Mouse (Mus musculus) lung, embryonic 16.5 days (tissue): ENCODE results near the gene Sgca. TPM values are rescaled to one million over a fixed set of nuclear protein-coding genes. Genes with fewer than 3 reads are reported as not detected.
A peak's percentile ranks its signal among the peaks of the same experiment; 100 is the strongest.

Experiments
- ATAC-seq: fragments of 200-750 bp; cut with Nextera tagmentation; 2 replicates; pipeline ENCODE4 v1.8.0; 2017; ENCODE audit warnings: low read depth, mild to moderate bottlenecking, moderate library complexity
- H3K27ac ChIP-seq: fragments of 300-500 bp; sonication (generic); 2 replicates; pipeline ENCODE4 v1.5.1; 2014; ENCODE audit warnings: mild to moderate bottlenecking, control low read depth, low read length
- H3K27me3 ChIP-seq: fragments of 300-500 bp; sonication (generic); 2 replicates; pipeline ENCODE4 v1.6.1; 2014; ENCODE audit warnings: low read depth, low read length, mixed read lengths; ENCODE audit not compliant: control insufficient read depth, insufficient read depth
- H3K36me3 ChIP-seq: fragments of 300-500 bp; sonication (generic); 2 replicates; pipeline ENCODE4 v1.6.1; 2014; ENCODE audit warnings: low read length; ENCODE audit not compliant: control insufficient read depth, insufficient read depth
- H3K4me1 ChIP-seq: fragments of 300-500 bp; sonication (generic); replicated peaks from 2 replicates; pipeline ENCODE4 v1.6.1; 2014; ENCODE audit warnings: low read length, mixed read lengths; ENCODE audit not compliant: control insufficient read depth, insufficient read depth
- H3K4me2 ChIP-seq: fragments of 300-500 bp; sonication (generic); 2 replicates; pipeline ENCODE4 v1.6.1; 2014; ENCODE audit warnings: low read depth, low read length, control low read depth
- H3K4me3 ChIP-seq: fragments of 300-500 bp; sonication (generic); 2 replicates; pipeline ENCODE4 v1.5.1; 2014; ENCODE audit warnings: mild to moderate bottlenecking, low read length, control low read depth
- H3K9ac ChIP-seq: fragments of 300-500 bp; sonication (generic); 2 replicates; pipeline ENCODE4 v1.6.1; 2014; ENCODE audit warnings: low read length, control low read depth
- H3K9me3 ChIP-seq: fragments of 300-500 bp; sonication (generic); 2 replicates; pipeline ENCODE4 v1.6.1; 2016; ENCODE audit warnings: low read length; ENCODE audit not compliant: control insufficient read depth
- whole genome bisulfite sequencing: fragments of 180-500 bp; shearing (Covaris S2); extraction: QIAGEN DNeasy Blood & Tissue Kit; methylation state at CpG from one replicate; pipeline ENCODE4 v1.1.7; 2014; 5-methylcytosine and 5-hydroxymethylcytosine counted together
- polyA plus RNA-seq: library from polyadenylated mRNA; unstranded; fragments of >200 nt; fragmentation: Nextera tagmentation; extraction: Ambion mirVana; gene quantifications from 2 replicates; pipeline ENCODE4 v1.2.1, GENCODE M21; 2015

Sgca gene
- polyA plus RNA-seq, 1 experiment from 2014 or later = 1.4 TPM

DNA sequence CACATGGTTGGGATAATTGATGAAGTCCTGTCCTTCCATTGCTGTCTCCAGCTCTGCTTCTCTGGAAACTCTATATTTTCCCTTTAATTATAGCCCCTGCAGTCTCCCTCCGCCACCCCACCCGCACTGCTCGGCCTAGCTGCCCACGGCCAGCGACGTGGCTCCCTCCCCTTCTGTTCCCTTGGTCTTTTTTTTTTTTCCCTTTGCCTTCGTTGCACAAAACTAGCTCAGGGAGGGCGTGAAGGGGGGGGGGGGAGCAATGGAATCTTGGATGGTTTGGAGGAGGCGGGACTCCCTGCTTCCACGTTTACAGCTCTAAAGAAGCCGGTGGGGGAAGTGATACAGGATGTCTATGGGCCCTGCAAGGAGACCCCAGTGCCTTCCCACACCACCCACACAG, 41.6 kb downstream of the Sgca start:
- Histone ChIP-seq H3K4me2 (peak overlapping the region; percentile 1; the same call in 1 of the 2 replicates), H3K9ac (no peak overlapping the region), H3K4me3 (no peak overlapping the region), H3K27me3 (peaks cover 4% of the 10 kb centered on the region; the same call in 1 of the 2 replicates), H3K4me1 (peaks cover 25% of the 10 kb centered on the region), H3K9me3 (no peaks in the 10 kb centered on the region), H3K36me3 (0 out of 2 replicates have a peak, but pooled peaks cover 1% of the 10 kb centered on the region), H3K27ac (peak overlapping the region; percentile 95)
- 32% methylated on average over 11 of the region's 11 CpGs for WGBS
- 0 out of 2 replicates have a peak, but pooled peaks have one; percentile 1 for ATAC-seq

DNA sequence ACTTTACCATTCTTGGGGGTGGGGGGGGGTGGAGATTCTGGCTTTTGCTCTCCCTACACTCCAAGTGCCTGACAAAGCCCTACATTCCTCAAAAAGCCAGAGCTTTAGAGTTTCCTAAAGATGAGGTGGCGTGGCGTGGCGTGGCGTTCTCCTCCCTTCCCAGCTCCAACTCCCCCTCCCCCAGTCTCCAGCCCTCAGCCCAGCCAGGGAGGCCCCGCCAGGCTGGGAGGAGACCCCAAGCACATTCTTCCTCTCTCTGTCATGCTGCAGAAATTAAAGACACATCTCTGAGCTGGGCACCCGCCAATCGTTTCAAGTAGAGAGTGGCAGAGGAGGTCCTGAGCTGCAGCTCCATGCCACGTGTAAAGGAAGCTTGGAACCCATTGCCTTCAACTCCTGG, 42.5 kb downstream of the Sgca start:
- peaks cover 4% of the 10 kb centered on the region; the same call in 1 of the 2 replicates for H3K27me3 ChIP-seq
- H3K27ac ChIP-seq = peak overlapping the region; percentile 90
- peak overlapping the region; percentile 1; the same call in 1 of the 2 replicates for H3K4me2 ChIP-seq
- H3K9me3 ChIP-seq = no peaks in the 10 kb centered on the region
- H3K9ac ChIP-seq = peak overlapping the region; percentile 35
- no peaks in the 10 kb centered on the region for H3K36me3 ChIP-seq
- WGBS = 5% methylated on average over 8 of the region's 8 CpGs
- H3K4me3 ChIP-seq = no peak overlapping the region
- peaks cover 29% of the 10 kb centered on the region for H3K4me1 ChIP-seq
- ATAC-seq = peak; percentile 8; the same call in 1 of the 2 replicates

DNA sequence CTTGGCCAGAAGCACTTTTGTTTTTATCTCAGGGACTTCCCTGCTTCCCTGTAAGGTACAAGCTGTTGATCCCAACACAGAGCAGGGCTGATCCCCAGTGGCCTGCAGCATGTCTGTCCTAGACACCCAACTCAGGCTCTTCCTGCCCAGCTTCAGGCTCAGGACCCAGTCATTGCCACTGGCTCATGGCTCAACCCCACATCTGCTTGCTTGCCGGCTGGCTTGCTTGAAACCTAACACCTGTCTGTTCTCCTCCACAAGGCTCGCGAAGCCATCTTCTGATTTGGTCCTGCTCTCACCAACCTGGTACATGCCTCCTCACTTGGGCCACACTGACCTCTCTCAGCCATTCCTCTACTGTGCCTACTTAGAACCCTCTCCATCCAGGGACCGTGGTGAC, 46.0 kb downstream of the Sgca start:
- Histone ChIP-seq H3K4me1 (peaks cover 45% of the 10 kb centered on the region), H3K36me3 (no peaks in the 10 kb centered on the region), H3K4me2 (no peak overlapping the region), H3K27ac (peak overlapping the region; percentile 96), H3K9ac (no peak overlapping the region), H3K27me3 (no peaks in the 10 kb centered on the region), H3K9me3 (no peaks in the 10 kb centered on the region), H3K4me3 (no peak overlapping the region)
- no peak for ATAC-seq
- 28% methylated on average over 4 of the region's 4 CpGs for WGBS

DNA sequence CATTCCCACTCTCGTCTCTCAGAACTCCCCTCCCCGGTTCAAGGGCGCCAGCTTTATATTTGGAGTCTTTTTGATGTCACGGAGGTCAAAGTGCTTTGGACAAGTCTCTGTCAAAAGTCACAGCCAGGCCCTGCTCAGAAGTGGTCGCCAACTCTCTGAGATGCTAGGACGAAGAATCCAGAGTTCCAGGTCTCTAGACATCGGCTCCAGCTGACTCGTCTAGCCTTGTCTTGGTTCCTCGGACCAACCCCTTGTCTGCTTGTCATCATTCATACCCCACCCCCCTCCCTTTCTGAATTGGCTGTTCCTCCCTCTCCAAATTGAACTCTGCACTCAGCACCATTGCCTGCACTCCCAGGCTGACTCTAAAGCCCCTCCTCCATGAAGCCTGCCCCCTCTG, 46.5 kb downstream of the Sgca start:
- Histone ChIP-seq H3K9me3 (no peaks in the 10 kb centered on the region), H3K4me3 (no peak overlapping the region), H3K9ac (0 out of 2 replicates have a peak overlapping the region, but pooled peaks have one; percentile 38), H3K4me1 (peaks cover 45% of the 10 kb centered on the region), H3K27ac (peak overlapping the region; percentile 96), H3K36me3 (no peaks in the 10 kb centered on the region), H3K4me2 (no peak overlapping the region), H3K27me3 (no peaks in the 10 kb centered on the region)
- no peak for ATAC-seq
- 31% methylated on average over 9 of the region's 9 CpGs for WGBS

- no peaks in the 10 kb centered on the region for H3K9me3 ChIP-seq
- H3K27me3 ChIP-seq = no peaks in the 10 kb centered on the region
- H3K27ac ChIP-seq = peak overlapping the region; percentile 96
- H3K4me1 ChIP-seq = peaks cover 41% of the 10 kb centered on the region
- WGBS = under 1% methylated on average over 13 of the region's 13 CpGs
- H3K4me2 ChIP-seq = peak overlapping the region; percentile 47
- H3K4me3 ChIP-seq = 0 out of 2 replicates have a peak overlapping the region, but pooled peaks have one; percentile 12
- H3K36me3 ChIP-seq = no peaks in the 10 kb centered on the region
- ATAC-seq = peak; percentile 94
- H3K9ac ChIP-seq = peak overlapping the region; percentile 57
Observed at GRCm38 (mm10) chr11:94928820-94929219, 47.3 kb downstream of the Sgca start.

DNA sequence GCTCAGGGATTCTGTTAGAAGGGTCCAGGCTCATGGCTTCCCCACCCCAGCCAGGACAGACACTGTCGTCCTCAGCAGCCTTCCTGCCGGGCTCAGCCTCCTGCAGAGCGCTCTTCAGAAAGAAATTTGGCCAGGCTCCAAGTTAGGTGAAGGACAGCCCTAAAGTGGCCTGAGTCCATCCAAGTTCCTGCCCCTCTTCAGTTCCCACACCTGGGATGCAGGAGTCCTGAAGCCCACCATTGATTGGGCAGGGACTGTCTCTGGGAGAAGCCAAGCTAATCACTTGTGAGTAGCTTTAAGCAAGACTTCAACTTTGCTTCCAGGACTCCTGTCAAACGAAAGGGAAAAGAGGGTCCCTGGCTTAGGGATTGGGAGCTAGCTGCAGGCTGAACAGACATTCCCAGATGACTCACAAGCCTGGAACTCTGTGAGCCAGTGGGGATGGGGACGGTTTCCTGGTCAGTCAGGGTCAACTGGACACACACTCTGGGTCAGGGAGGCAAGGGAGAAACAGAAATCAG, 48.3 kb downstream of the Sgca start:
- no peaks in the 10 kb centered on the region for H3K9me3 ChIP-seq
- no peaks in the 10 kb centered on the region for H3K27me3 ChIP-seq
- WGBS = 4% methylated on average over 5 of the region's 5 CpGs
- peak overlapping the region; percentile 8; the same call in 1 of the 2 replicates for H3K9ac ChIP-seq
- H3K4me3 ChIP-seq = no peak overlapping the region
- ATAC-seq = no peak
- H3K27ac ChIP-seq = peak overlapping the region; percentile 91
- no peaks in the 10 kb centered on the region for H3K36me3 ChIP-seq
- no peak overlapping the region for H3K4me2 ChIP-seq
- peaks cover 31% of the 10 kb centered on the region for H3K4me1 ChIP-seq

GRCm38 (mm10) chr11:94926431-94926830, 49.7 kb downstream of the Sgca start:
- Histone ChIP-seq H3K9ac (no peak overlapping the region), H3K4me2 (no peak overlapping the region), H3K27ac (peak overlapping the region; percentile 46; the same call in 1 of the 2 replicates), H3K4me3 (no peak overlapping the region), H3K4me1 (peaks cover 30% of the 10 kb centered on the region), H3K9me3 (no peaks in the 10 kb centered on the region), H3K36me3 (no peaks in the 10 kb centered on the region), H3K27me3 (no peaks in the 10 kb centered on the region)
- WGBS = 36% methylated on average over 11 of the region's 11 CpGs
- ATAC-seq = no peak

DNA sequence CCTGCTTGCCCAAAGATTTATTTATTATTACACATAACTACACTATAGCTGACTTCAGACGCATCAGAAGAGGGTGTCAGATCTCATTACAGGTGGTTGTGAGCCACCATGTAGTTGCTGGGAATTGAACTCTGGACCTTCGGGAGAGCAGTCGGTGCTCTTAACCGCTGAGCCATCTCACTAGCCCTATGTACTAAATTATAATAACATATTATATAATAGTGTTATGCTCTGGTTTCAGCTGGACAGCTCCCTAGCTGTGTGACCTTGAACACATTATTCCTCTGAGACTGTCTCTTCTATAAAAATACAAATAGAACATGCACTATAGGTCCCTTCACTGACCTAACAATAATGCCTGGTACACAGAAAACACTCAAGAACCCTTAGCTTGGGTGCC, 51.1 kb downstream of the Sgca start:
- H3K9ac ChIP-seq = no peak overlapping the region
- H3K4me2 ChIP-seq = no peak overlapping the region
- H3K9me3 ChIP-seq = no peaks in the 10 kb centered on the region
- no peak overlapping the region for H3K27ac ChIP-seq
- H3K36me3 ChIP-seq = no peaks in the 10 kb centered on the region
- 86% methylated on average over 4 of the region's 4 CpGs for WGBS
- H3K4me1 ChIP-seq = peaks cover 30% of the 10 kb centered on the region
- H3K27me3 ChIP-seq = no peaks in the 10 kb centered on the region
- ATAC-seq = no peak
- H3K4me3 ChIP-seq = no peak overlapping the region

- Histone ChIP-seq H3K4me3 (no peak overlapping the region), H3K9ac (no peak overlapping the region), H3K4me2 (no peak overlapping the region), H3K27ac (peak overlapping the region; percentile 32; the same call in 1 of the 2 replicates), H3K36me3 (no peaks in the 10 kb centered on the region), H3K9me3 (no peaks in the 10 kb centered on the region), H3K27me3 (no peaks in the 10 kb centered on the region), H3K4me1 (peaks cover 18% of the 10 kb centered on the region)
- WGBS = 17% methylated on average over 6 of the region's 6 CpGs
- no peak for ATAC-seq
Observed at GRCm38 (mm10) chr11:94920996-94921401, 55.1 kb downstream of the Sgca start.
